Mouse (Mus musculus) testis, adult 2 months (tissue): Measurements from ENCODE around the gene Grasp.

Experiments
- CTCF ChIP-seq: fragments of 200-500 bp; IDR thresholded peaks from 2 replicates; pipeline ENCODE4 v1.5.1; 2012; ENCODE audit warnings: low read depth, mild to moderate bottlenecking, inconsistent platforms, low read length, moderate library complexity; ENCODE audit not compliant: control insufficient read depth, insufficient read depth, insufficient replicate concordance
- POLR2A ChIP-seq: fragments of 200-500 bp; IDR thresholded peaks from 2 replicates; pipeline ENCODE4 v1.6.1; 2012; ENCODE audit warnings: low read depth, mild to moderate bottlenecking, inconsistent platforms, low read length, moderate library complexity; ENCODE audit not compliant: control insufficient read depth

DNA sequence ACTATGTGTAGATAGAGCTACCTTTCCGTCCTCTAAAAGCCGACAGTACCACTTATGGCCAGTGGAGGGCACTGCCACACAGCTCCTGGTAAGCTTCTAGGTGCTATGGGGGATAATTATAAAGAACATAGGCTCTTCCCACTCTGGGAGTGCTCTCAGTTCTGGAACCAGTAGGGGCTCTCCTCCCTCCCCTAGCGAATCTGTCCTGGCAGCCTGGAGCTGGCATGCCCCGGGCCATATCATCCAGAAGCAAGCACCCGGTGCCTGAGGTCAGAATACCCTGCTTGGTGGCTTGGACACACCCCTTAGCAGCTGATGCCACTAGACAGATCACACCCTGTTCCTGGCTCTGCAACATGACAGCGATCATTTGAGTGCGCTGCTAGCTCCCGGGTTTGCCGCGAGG lies 16.8 kb downstream of the Grasp start:
- TF ChIP-seq CTCF = peak; percentile 65; the same call in 1 of the 2 replicates
- no peak for TF ChIP-seq POLR2A
